Mouse (Mus musculus) megakaryocyte, embryonic 14.5 days (primary cell): ENCODE results near the gene Gm10697. TPM values are rescaled to one million over a fixed set of nuclear protein-coding genes. Genes with fewer than 3 reads are reported as not detected.
"Not testable (repeated sequence)": the region's sequence is repeated elsewhere in the genome, so short reads cannot be mapped to it uniquely, and the experiment has no call there.

ENCODE experiments used
- H3K27me3 ChIP-seq: replicated peaks from 2 replicates; pipeline ENCODE3; 2012; ENCODE audit warnings: inconsistent platforms
- H3K36me3 ChIP-seq: replicated peaks from 2 replicates; pipeline ENCODE3; 2012; ENCODE audit warnings: low read length, inconsistent platforms, mixed read lengths
- H3K4me1 ChIP-seq: 2 replicates; pipeline ENCODE4 v1.6.1; 2012; ENCODE audit warnings: inconsistent platforms
- H3K4me3 ChIP-seq: replicated peaks from 2 replicates; pipeline ENCODE3; 2012; ENCODE audit warnings: moderate library complexity, mild to moderate bottlenecking, inconsistent platforms
- H3K9me3 ChIP-seq: 2 replicates; pipeline ENCODE4 v1.6.1; 2012; ENCODE audit warnings: inconsistent platforms
- polyA plus RNA-seq: library from polyadenylated mRNA; stranded (reverse); fragments of >175 nt; gene quantifications from 2 replicates; pipeline ENCODE4 v1.2.3, GENCODE M21; 2012; ENCODE audit warnings: low replicate concordance; ENCODE audit not compliant: insufficient read depth

The Gm10697 gene
- not detected in 2 replicates for polyA plus RNA-seq

DNA sequence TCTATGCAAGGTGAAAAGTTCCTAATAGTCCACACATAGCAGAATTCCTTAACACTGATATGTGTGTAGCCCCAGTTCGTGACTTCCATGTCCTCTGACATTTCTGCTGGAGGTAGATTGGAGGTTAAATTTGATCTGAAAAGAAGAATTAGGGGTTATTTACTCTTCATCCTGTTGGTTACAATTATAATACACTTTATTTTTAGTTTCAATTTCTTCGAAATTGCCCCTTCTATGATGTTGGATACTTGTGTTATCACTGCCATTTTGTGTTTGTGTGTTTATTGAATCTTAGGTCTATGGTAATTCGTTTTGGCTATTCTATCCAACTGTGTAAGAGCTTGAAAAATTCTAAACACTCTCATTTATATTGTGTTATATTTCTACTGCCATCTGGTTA, at the start of gene Gm10697:
TSS of gene Gm10697 (minus strand) at position 101 of the 400 bp plus-strand sequence.
- H3K36me3 ChIP-seq, H3K4me1 ChIP-seq, H3K9me3 ChIP-seq, H3K27me3 ChIP-seq, H3K4me3 ChIP-seq: not testable (repeated sequence)

GRCm38 (mm10) chr3:94115071-94115470, 42.6 kb upstream of the Gm10697 start:
- H3K27me3 ChIP-seq = not testable (repeated sequence)

DNA sequence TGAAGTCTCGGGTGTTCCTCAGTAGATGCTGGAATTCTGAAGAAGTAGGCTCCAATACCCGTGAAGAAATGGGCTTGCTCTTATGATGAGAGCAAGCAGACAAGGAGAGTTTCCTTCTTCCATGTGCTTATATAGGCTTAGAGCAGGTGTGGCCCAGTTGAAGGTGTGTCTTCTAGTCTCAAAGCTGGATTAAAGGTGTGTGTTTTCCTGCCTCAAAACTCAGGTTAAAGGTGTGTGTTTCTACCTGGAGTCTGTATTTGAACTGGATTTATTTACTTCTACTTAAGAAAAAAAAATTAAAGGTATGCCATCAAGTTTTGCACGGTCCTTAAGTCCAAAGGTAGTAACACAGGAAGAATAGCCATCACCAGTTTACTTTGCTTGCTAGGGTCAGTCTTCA, 17.7 kb downstream of the Gm10697 start, which contains the start of gene Gm9125:
TSS of gene Gm9125 (minus strand) at position 101 of the 400 bp plus-strand sequence.
- not testable (repeated sequence) for H3K4me3 ChIP-seq, H3K27me3 ChIP-seq, H3K9me3 ChIP-seq, H3K36me3 ChIP-seq, H3K4me1 ChIP-seq

More at GRCm38 (mm10) chr3:94115071-94115470, 42.6 kb upstream of the Gm10697 start:
- not testable (repeated sequence) for H3K9me3 ChIP-seq, H3K4me3 ChIP-seq, H3K36me3 ChIP-seq, H3K4me1 ChIP-seq

DNA sequence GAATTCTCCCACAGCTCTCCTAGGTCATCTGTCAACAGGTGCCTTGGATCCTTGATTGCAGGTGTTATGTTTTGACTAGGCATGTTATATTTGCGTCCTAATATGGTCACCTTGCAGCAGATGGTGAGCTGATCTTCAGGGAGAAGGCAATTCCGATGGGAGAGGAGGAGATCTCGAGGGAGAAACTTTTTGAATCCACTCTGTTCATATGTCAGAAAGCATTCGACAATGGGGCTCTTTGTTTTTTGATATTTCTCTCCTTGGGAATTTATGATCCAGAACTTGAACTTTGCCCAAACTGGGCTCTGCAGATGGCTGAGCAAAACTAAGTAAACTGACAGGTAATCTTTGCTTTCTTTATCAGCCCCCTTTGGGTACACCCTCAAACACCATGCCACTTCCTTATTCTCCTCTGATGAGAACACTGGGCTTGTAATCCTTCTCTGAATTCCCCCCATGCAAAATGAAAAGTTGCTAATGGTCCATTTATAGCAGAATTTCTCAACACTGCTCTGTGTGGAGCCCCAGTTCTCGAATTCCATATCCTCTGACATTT, 22.8 kb downstream of the Gm10697 start:
- H3K9me3 ChIP-seq, H3K27me3 ChIP-seq, H3K36me3 ChIP-seq, H3K4me3 ChIP-seq, H3K4me1 ChIP-seq: not testable (repeated sequence)

DNA sequence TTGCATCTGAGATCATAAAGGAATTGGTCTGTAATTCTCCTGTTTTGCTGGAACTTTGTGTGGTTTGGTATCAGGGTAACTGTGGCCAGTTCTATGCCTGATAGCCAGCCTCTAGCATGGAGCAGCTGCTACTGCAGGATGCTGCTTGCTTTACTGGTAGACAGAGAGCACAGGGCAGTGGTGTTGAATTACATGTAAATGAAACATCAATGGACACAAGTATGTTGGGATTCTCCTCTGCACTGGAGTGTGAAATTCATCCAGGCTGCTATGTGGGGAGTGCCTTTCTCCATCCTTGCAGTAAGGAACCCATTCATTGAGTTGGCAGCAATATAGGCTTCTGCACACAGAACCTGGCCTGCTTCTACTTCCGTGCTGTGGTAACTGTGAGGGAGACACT, 34.2 kb downstream of the Gm10697 start:
- not testable (repeated sequence) for H3K9me3 ChIP-seq, H3K4me3 ChIP-seq, H3K36me3 ChIP-seq, H3K4me1 ChIP-seq, H3K27me3 ChIP-seq

GRCm38 (mm10) chr3:94034400-94034799, 38.0 kb downstream of the Gm10697 start:
- H3K9me3 ChIP-seq, H3K36me3 ChIP-seq, H3K27me3 ChIP-seq, H3K4me3 ChIP-seq, H3K4me1 ChIP-seq: not testable (repeated sequence)

Other genes starting within 250 kb of the Gm10697 start
- not detected in 2 replicates for gene Tdpoz3, start 246.6 kb downstream of the Gm10697 start, polyA plus RNA-seq
- not detected in 2 replicates for gene Gm9117, start 129.1 kb downstream of the Gm10697 start, polyA plus RNA-seq
- gene Tdpoz5, start 111.3 kb downstream of the Gm10697 start, polyA plus RNA-seq = not detected in 2 replicates
- not detected in 2 replicates for gene Gm9125, start 17.8 kb downstream of the Gm10697 start, polyA plus RNA-seq
- 1.5 TPM in 1 of 2 replicates, not detected in the other for gene Gm10696, start 105.5 kb upstream of the Gm10697 start, polyA plus RNA-seq
- not detected in 2 replicates for gene Gm5286, start 124.1 kb upstream of the Gm10697 start, polyA plus RNA-seq
- not detected in 2 replicates for gene Gm4778, start 191.4 kb upstream of the Gm10697 start, polyA plus RNA-seq
- gene Them4, start 237.4 kb upstream of the Gm10697 start, polyA plus RNA-seq = 2.1 TPM in 1 of 2 replicates, not detected in the other